Mouse (Mus musculus): ENCODE results near the gene Nme9. TPM values are rescaled to one million over a fixed set of nuclear protein-coding genes. Genes with fewer than 3 reads are reported as not detected.

Gene Nme9
- polyA plus RNA-seq, 1 experiment: not detected

GRCm38 (mm10) chr9:99429845-99430244 is 21.4 kb upstream of the Nme9 start:
- Histone ChIP-seq H3K27me3 (ENCODE audit: control insufficient read depth, insufficient read depth, insufficient read length) (no peaks in the 10 kb centered on the region), H3K79me2 (ENCODE audit: control insufficient read depth, insufficient read depth) (no peaks in the 10 kb centered on the region), H3K4me2 (ENCODE audit: low read depth) (no peak overlapping the region), H3K36me3 (ENCODE audit: control insufficient read depth, insufficient read depth) (no peaks in the 10 kb centered on the region), H3ac (ENCODE audit: control insufficient read depth, insufficient read length) (no peak overlapping the region), H3K4me3 (no peak overlapping the region)
- TF ChIP-seq MYOD1 (IDR thresholded peaks at IDR 0.05; ENCODE audit: control insufficient read depth in 1 of 3, insufficient read length in 2 of 3, low read depth in 2 of 3): peak in 1 of 3 experiments; percentile 42
- no peak for TF ChIP-seq POLR2AphosphoS2 (IDR thresholded peaks at IDR 0.05; ENCODE audit: insufficient read length, low read depth)

DNA sequence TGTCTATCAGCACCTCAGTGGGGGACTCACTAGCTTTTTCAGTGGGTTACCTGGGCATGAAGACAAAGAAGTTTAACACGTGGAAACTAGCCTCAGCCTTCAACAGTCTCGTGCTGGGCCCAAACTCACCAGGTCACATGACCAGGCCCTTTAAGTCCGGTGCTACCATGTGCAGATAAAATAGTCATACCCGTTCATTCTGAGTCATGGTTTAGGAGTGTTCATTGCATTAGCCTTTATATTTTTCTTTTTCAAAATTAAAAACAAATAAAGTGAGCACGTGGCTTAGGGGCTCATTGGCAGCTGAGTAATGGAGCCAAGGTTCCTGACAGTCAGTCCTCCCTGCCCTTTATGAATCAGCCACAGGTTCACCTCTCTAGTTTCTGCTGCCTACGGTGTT is 20.5 kb upstream of the Nme9 start:
- no peaks in the 10 kb centered on the region for H3K27me3 ChIP-seq (ENCODE audit: control insufficient read depth, insufficient read depth, insufficient read length)
- no peak overlapping the region for H3K4me3 ChIP-seq
- H3K4me2 ChIP-seq (ENCODE audit: low read depth): no peak overlapping the region
- no peak overlapping the region for H3ac ChIP-seq (ENCODE audit: control insufficient read depth, insufficient read length)
- H3K36me3 ChIP-seq (ENCODE audit: control insufficient read depth, insufficient read depth): no peaks in the 10 kb centered on the region
- peaks cover under 1% of the 10 kb centered on the region for H3K79me2 ChIP-seq (ENCODE audit: control insufficient read depth, insufficient read depth)
- TF ChIP-seq TCF3 (IDR thresholded peaks at IDR 0.05; ENCODE audit: insufficient read length, low read depth): no peak
- peak; percentile 56 for TF ChIP-seq USF1 (IDR thresholded peaks at IDR 0.05; ENCODE audit: low read depth)

- Histone ChIP-seq H3ac (ENCODE audit: control insufficient read depth, insufficient read length) (no peak overlapping the region), H3K27me3 (ENCODE audit: control insufficient read depth, insufficient read depth, insufficient read length) (no peaks in the 10 kb centered on the region), H3K79me2 (ENCODE audit: control insufficient read depth, insufficient read depth) (peaks cover 2% of the 10 kb centered on the region), H3K36me3 (ENCODE audit: control insufficient read depth, insufficient read depth) (no peaks in the 10 kb centered on the region), H3K4me3 (no peak overlapping the region), H3K4me2 (ENCODE audit: low read depth) (no peak overlapping the region)
- no peak for TF ChIP-seq TCF12 (IDR thresholded peaks at IDR 0.05; ENCODE audit: insufficient read depth, poor library complexity, severe bottlenecking)
- TF ChIP-seq SRF (IDR thresholded peaks at IDR 0.05; ENCODE audit: control insufficient read depth, insufficient read length, low read depth): no peak
Measured at GRCm38 (mm10) chr9:99431346-99431745, 19.9 kb upstream of the Nme9 start.

DNA sequence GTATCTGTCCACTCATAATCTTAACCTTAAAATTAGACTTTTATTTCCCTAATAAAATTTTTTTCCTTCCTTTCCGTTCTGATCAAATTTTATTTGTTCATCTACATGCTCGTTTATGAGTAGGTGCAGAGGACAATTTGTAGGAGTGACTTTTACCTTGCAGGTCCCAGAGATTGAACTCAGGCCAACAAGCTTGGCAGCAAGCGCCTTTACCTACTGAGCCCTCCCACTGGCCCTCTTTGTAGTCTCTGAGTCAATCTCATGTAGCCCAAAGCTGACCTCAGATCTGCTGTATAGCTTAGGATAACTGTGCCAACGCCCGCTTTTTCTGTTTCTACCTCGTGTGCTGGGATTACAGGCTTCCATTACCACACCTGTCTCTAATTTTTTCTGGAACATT is 19.3 kb upstream of the Nme9 start:
- Histone ChIP-seq H3K4me3 (no peak overlapping the region), H3K4me2 (ENCODE audit: low read depth) (no peak overlapping the region), H3K27me3 (ENCODE audit: control insufficient read depth, insufficient read depth, insufficient read length) (no peaks in the 10 kb centered on the region), H3K79me2 (ENCODE audit: control insufficient read depth, insufficient read depth) (peaks cover 2% of the 10 kb centered on the region), H3K36me3 (ENCODE audit: control insufficient read depth, insufficient read depth) (no peaks in the 10 kb centered on the region), H3ac (ENCODE audit: control insufficient read depth, insufficient read length) (no peak overlapping the region)
- TF ChIP-seq TCF3 (IDR thresholded peaks at IDR 0.05; ENCODE audit: insufficient read length, low read depth) (no peak), MAX (IDR thresholded peaks at IDR 0.05; ENCODE audit: low read depth) (no peak), POLR2AphosphoS2 (IDR thresholded peaks at IDR 0.05; ENCODE audit: insufficient read length, low read depth) (no peak), SRF (IDR thresholded peaks at IDR 0.05; ENCODE audit: control insufficient read depth, insufficient read length, low read depth) (no peak), POLR2A (IDR thresholded peaks at IDR 0.05; ENCODE audit: insufficient read length, low read depth) (no peak), E2F4 (IDR thresholded peaks at IDR 0.05; ENCODE audit: insufficient read depth) (no peak), MYOG (IDR thresholded peaks at IDR 0.05; ENCODE audit: control insufficient read depth in 1 of 3, insufficient read depth in 1 of 3, insufficient read length in 2 of 3, low read depth in 2 of 3) (no peak), CEBPB (IDR thresholded peaks at IDR 0.05; ENCODE audit: insufficient read depth, poor library complexity, severe bottlenecking) (no peak), TCF12 (IDR thresholded peaks at IDR 0.05; ENCODE audit: insufficient read depth, poor library complexity, severe bottlenecking) (no peak), USF1 (IDR thresholded peaks at IDR 0.05; ENCODE audit: low read depth) (no peak), REST (IDR thresholded peaks at IDR 0.05; ENCODE audit: insufficient read depth, insufficient read length) (no peak)

GRCm38 (mm10) chr9:99432478-99432877 is 18.8 kb upstream of the Nme9 start:
- peaks cover 2% of the 10 kb centered on the region for H3K79me2 ChIP-seq (ENCODE audit: control insufficient read depth, insufficient read depth)
- no peak overlapping the region for H3ac ChIP-seq (ENCODE audit: control insufficient read depth, insufficient read length)
- H3K36me3 ChIP-seq (ENCODE audit: control insufficient read depth, insufficient read depth): no peaks in the 10 kb centered on the region
- H3K27me3 ChIP-seq (ENCODE audit: control insufficient read depth, insufficient read depth, insufficient read length): no peaks in the 10 kb centered on the region
- H3K4me3 ChIP-seq: no peak overlapping the region
- no peak overlapping the region for H3K4me2 ChIP-seq (ENCODE audit: low read depth)
- TF ChIP-seq TCF3 (IDR thresholded peaks at IDR 0.05; ENCODE audit: insufficient read length, low read depth): no peak
- no peak for TF ChIP-seq REST (IDR thresholded peaks at IDR 0.05; ENCODE audit: insufficient read depth, insufficient read length)
- TF ChIP-seq MAX (IDR thresholded peaks at IDR 0.05; ENCODE audit: low read depth): no peak
- no peak for TF ChIP-seq MYOD1 (IDR thresholded peaks at IDR 0.05; ENCODE audit: control insufficient read depth in 1 of 3, insufficient read length in 2 of 3, low read depth in 2 of 3)
- no peak for TF ChIP-seq SRF (IDR thresholded peaks at IDR 0.05; ENCODE audit: control insufficient read depth, insufficient read length, low read depth)
- no peak for TF ChIP-seq MYOG (IDR thresholded peaks at IDR 0.05; ENCODE audit: control insufficient read depth in 1 of 3, insufficient read depth in 1 of 3, insufficient read length in 2 of 3, low read depth in 2 of 3)
- no peak for TF ChIP-seq POLR2A (IDR thresholded peaks at IDR 0.05; ENCODE audit: insufficient read length, low read depth)
- no peak for TF ChIP-seq CEBPB (IDR thresholded peaks at IDR 0.05; ENCODE audit: insufficient read depth, poor library complexity, severe bottlenecking)
- no peak for TF ChIP-seq USF1 (IDR thresholded peaks at IDR 0.05; ENCODE audit: low read depth)
- no peak for TF ChIP-seq E2F4 (IDR thresholded peaks at IDR 0.05; ENCODE audit: insufficient read depth)
- TF ChIP-seq POLR2AphosphoS2 (IDR thresholded peaks at IDR 0.05; ENCODE audit: insufficient read length, low read depth): no peak
- no peak for TF ChIP-seq TCF12 (IDR thresholded peaks at IDR 0.05; ENCODE audit: insufficient read depth, poor library complexity, severe bottlenecking)

Measured in myocyte (in vitro differentiated cells).